Mouse (Mus musculus) brain, embryonic 14.5 days (tissue): ENCODE results near the gene Fam167b. TPM values are rescaled to one million over a fixed set of nuclear protein-coding genes. Genes with fewer than 3 reads are reported as not detected.

Experiments used
- DNase-seq: peaks from one replicate; pipeline ENCODE4 v3.0.0-alpha.2; 2011; ENCODE audit warnings: low read depth
- CTCF ChIP-seq: fragments of 200-500 bp; IDR thresholded peaks from 2 replicates; pipeline ENCODE4 v1.5.1; 2012; ENCODE audit warnings: inconsistent platforms, mild to moderate bottlenecking, moderate library complexity, borderline replicate concordance; ENCODE audit not compliant: insufficient read depth, insufficient read length; ENCODE audit errors: extremely low read depth
- POLR2A ChIP-seq: fragments of 200-500 bp; IDR thresholded peaks from 2 replicates; pipeline ENCODE4 v1.6.1; 2012; ENCODE audit warnings: mild to moderate bottlenecking, inconsistent platforms, borderline replicate concordance; ENCODE audit not compliant: poor library complexity, insufficient read depth, insufficient read length, severe bottlenecking; ENCODE audit errors: extremely low read depth
- polyA plus RNA-seq: library from polyadenylated mRNA; depleted of rRNA; stranded (reverse); fragments of >200 nt; gene quantifications from 2 replicates; pipeline ENCODE4 v1.2.3, GENCODE M21; 2012

The Fam167b gene
- polyA plus RNA-seq, 1 experiment = 0.82 TPM

DNA sequence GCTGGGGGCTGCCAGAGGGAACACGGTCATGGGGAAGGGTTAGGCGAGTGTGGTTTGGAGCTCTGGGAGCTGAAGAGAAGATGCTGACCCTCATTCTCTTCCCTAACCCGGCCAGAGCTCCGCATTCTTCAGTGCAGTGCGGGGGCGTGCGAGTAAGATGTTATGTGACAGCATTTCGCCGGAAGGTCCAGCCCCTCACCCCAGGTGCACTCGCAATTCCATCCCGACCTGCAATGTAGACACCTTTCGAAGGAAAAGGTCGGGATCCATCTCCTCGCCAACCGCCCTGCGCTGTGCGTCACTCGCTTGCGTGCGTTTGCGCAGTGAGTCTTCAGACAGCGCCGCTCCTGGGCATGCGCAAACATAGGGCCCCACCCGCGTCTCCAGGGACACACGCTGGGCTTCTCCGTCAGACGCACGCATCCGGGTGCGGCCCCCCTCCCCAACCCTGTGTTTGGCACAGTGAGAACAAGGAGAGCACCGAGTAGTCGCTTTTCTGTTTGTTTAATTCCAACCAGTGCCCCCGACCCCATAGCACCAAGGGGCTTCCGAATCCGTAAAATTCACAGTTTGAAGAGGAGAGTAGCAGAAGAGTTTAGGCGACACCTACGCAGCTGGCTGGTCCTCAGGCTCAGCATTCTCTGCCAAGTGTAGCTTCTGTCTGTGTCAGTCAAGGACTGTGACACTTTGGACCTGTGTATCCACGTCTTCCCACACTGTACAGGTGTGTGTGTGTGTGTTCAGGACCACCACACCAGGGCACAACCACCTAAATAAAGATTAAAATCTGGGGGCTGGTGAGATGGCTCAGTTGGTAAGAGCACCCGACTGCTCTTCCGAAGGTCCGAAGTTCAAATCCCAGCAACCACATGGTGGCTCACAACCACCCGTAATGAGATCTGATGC lies 40.7 kb upstream of the Fam167b start, which contains the start of gene Iqcc:
TSS of gene Iqcc (minus strand) at position 314 of the 906 bp plus-strand sequence.
- peak; percentile 98 for DNase-seq
- peak; percentile 80; the same call in 1 of the 2 replicates for TF ChIP-seq POLR2A
- TF ChIP-seq CTCF = no peak

DNA sequence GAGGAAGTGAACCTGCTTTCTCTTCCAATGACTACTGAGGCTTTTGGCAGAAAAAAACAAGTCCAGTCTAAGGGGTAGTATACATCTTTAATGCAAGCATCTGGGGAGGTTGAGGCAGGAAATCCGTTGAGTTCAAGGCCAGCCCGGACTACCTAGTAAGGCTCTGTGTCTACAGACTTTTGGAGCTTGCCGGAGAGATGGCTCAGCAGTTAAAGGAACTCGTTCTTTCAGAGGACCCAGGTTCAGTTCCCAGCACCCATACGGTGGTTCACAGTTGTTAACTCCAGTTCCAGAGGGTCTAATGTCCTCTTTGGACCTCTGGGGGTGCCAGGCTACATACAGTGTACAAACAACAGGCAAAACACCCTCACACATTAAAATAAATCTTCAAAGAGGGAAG lies 39.7 kb upstream of the Fam167b start:
- no peak for TF ChIP-seq CTCF
- no peak for TF ChIP-seq POLR2A
- DNase-seq = no peak

DNA sequence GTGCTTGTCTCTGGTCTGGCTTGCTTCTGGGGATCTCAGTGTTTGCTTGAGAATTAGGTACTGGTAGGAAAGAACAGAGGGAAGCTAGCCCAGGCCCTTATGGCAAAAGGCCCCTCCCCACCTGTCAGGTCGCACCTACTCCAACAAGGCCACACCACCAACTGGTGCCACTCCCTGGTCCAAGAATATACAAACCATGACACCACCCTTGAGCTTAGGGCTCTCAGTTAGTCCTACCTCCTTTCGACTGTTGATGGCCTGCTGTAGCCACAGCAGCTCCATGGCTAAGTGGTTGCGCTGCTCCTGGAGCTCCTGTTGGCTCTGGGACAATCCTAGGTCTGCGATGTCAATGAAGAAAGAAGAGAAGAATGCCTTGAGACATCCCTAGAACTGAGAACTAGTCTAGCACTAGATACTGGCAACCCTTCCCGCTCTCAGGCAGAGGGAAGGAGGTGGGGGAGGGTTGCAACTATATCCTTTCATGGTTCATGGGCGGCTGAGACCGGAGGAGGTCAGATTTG lies 38.8 kb upstream of the Fam167b start:
- TF ChIP-seq CTCF (no peak), POLR2A (no peak)
- DNase-seq = no peak

DNA sequence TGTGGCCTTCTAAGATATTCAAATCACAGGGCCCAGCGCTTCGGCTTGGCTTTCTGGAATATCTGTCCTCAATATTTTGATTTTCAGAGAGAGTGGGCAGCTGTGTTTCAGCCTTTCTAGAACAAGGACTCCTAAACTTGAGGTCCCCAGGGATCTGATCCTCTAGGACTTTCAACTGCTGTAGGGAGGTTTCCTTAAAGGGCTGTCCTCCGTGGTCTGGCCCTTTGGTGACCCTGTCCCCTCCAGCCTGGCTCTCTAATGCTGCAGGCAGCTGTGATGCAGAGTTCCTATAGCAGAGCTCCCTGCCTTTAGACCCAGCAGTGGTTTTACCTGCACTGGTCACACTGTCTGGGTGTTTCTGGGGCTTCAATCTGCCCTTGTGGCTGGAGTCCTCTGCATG lies 38.3 kb upstream of the Fam167b start:
- no peak for TF ChIP-seq POLR2A
- no peak for TF ChIP-seq CTCF
- no peak for DNase-seq

DNA sequence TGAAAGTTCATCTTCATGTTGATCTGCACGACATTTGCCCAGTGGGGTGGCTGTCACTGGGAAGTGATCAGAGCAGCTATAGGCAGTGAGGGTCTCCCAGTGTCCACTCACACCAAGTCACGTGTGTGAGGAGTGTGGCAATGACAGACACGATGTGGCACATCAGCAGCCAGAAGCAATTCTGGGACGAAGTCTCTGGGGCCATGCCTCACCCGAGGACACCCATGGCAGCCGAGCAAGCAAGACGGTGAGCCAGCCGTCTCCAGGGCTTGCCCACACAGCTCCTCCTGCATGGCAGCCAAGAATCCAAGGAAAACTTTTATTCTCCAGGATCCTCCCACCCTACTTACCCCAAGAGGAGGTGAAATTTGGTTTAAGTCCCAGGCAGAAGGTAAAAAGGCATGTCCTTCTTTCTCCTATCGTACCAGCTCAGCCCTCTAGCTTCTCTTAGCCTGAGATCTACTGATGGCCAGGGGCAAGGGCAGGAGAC lies 37.5 kb upstream of the Fam167b start:
- TF ChIP-seq POLR2A (no peak), CTCF (no peak)
- DNase-seq = no peak

DNA sequence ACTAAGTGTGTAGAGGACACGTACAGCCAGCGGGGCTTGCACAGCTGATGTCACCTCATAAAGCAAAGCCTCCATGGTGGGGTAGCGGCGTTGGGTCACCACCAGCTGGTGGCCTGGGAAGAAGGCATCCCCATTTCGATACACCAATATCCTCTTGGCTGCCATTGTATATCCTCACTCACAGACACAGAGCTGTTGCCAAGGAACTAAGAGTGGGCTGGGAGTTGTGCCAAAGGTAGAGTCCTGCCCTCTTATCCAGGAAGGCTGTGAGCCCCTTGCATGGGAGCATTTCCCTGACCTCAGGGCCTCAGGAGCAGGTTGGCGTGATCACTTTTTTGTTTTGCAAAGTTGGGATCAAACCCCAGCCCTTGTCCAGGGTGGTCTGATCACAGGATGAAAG lies 35.7 kb upstream of the Fam167b start, which contains the start of gene Dcdc2b:
TSS of gene Dcdc2b (minus strand) at position 165 of the 400 bp plus-strand sequence.
- peak; percentile 61 for DNase-seq
- TF ChIP-seq CTCF (no peak), POLR2A (no peak)

DNA sequence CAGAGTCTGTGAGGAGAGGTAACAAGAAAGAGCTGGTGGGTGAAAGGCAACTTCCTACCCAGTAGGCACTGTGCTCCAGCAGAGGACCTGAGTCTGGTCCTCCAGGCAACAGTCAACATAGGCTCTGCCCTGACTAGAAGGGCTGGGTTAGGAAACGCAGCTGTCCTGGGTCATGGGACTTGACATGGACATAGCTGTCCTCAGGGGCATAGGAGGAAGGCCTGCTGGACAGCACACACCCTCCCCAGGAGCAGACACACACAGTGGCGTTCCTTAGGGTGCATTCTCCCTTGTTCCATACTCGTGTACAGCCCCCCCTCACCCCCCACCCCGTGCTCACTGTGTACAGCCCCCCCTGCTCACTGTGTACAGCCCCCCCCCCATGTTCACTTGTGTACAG lies 32.1 kb upstream of the Fam167b start:
- DNase-seq = no peak
- no peak for TF ChIP-seq POLR2A
- TF ChIP-seq CTCF = no peak

DNA sequence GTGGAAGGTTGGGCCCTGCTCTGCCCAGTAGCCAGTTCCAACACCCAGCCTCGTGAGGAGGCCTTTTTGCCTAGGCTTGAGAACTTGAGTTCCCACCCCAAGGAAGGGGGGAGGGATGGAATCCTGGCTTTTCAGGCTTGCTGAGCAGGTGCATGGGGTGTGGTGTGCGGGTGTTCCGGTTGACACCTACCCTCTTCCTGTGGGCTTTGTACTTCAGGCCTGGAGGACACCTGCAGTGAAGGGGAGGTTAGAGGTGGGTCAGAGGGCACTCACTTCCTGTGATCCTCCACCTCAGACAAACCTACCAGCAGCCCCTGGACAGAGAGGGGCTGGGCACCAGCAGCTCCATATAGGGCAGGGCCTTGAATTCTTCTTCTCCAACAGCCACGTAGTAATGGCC lies 31.7 kb upstream of the Fam167b start:
- DNase-seq = no peak
- no peak for TF ChIP-seq POLR2A
- no peak for TF ChIP-seq CTCF

DNA sequence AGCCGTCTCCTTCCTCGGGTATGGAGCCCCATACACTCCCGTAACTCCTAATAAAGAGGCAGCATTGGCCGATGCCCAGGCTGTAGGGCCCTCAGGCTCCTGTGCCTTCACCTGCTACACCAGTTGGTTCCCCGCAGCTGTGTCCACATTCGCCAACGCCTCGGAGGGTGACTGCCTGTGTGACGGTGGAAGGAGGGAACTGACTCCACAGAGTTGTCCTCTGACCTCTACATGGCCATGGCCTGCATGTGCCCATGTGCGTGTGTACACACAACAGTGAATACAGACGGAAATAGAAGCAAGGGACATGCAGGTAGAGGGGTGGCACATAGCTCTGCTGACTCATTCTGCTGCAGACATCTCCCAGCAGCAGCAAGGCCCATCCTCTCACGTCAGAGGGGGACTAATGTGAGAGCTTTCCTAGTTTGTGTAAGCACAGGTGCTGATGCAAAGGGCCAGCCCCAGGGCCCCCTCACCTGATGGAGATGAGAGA lies 30.8 kb upstream of the Fam167b start:
- no peak for DNase-seq
- TF ChIP-seq CTCF (no peak), POLR2A (no peak)

DNA sequence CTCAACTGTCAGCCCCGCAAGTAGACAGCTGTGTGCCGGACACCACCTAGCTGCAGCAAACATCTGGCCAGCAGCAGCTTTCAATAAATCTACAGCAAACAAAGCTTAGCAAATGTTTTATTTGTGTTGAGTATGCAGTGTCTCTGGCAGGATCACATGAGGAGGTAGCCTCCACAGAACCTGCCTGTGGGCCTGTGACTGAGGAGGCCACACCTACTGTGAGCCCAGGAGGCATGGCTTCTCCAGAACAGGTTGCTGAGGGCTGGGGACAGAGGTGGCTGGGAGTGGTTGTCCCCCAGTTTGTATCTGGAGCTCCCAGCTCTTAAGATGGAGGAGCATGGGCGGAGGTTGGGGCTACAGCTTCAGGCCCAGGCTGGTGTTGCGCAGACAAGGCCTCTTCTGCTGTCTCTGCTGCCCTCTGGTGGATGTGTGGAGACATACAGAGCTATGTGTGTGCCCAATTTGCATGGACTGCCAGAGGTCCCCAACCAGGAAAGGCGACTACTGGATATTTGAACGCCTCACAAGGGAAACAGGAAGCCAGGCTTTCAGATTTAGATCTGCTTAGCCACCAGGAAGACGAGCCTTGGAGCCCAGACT lies 30.2 kb upstream of the Fam167b start:
- peak; percentile 93 for TF ChIP-seq CTCF
- TF ChIP-seq POLR2A = no peak

DNA sequence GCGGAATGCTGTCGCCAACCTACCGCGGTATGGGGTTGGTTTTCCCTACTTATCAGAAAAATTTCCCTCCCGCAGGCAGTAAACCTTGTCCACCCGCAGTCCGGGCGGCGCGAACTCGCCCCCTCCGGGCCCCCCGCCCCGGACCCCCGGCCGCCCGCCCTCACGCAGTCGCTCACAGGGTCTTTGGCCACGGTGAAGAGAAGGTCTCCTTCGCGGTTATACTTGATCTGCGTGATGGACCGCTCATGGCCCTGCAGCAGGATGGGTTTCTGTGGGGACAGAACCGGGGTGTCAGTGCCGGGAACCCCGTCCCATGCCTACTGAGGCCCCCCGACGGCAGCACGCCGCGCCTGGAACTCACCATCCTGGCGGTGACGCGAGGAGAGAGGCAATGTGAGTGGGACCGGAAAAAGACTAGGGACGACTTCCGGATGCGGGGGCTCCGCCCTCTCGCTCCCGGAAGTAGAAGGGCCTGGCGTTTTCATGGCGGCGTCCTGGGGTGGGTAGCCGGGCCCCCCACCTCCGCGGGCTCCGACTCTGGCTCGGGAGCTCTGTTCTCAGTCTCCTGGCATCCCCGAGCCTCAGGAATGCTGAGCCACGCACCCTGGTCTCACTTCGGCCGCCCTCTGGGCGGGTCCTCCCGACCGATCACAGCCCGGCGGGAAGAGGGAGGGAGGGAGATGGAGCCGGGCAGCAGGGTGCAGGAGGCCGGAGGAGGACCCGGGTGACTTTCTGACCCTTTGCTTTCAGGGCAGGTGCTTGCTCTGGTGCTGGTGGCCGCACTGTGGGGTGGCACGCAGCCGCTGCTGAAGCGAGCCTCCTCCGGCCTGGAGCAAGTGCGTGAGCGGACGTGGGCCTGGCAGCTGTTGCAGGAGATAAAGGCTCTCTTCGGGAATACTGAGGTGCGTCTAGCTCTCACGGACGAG lies 22.1 kb upstream of the Fam167b start, which contains the start of the genes Eif3i and Tmem234:
TSS of gene Eif3i (minus strand) at position 416 of the 926 bp plus-strand sequence.
TSS of gene Tmem234 (plus strand) at position 436 of the 926 bp plus-strand sequence.
- TF ChIP-seq CTCF (no peak), POLR2A (peak; percentile 44; the same call in 1 of the 2 replicates)
- peak; percentile 93 for DNase-seq

More for the DNA sequence above, 30.2 kb upstream of the Fam167b start:
- DNase-seq = peak; percentile 93

DNA sequence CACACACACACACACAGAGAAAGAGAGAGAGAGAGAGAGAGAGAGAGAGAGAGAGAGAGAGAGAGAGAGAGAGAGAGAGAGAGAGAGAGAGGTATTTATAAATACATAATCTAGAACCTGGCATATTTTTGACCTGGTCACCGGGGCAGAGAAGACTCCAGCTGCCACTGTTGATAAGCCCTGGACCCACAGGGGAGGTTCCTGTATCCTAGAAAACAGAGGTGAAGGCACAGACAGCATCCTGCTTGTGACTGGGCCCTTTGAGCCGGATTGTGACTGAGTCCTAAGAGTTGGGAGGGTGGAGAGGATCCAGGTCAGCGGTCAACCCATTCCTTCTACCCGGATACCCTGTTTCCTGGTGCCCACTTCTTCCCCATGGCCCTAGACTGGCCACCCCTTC lies 10.5 kb upstream of the Fam167b start:
- TF ChIP-seq POLR2A (no peak), CTCF (no peak)
- DNase-seq = no peak
